Mouse (Mus musculus) limb, embryonic 13.5 days (tissue): Measurements from ENCODE around the gene Lin54. TPM values are rescaled to one million over a fixed set of nuclear protein-coding genes. Genes with fewer than 3 reads are reported as not detected.

ENCODE experiments used
- ATAC-seq: fragments of 200-750 bp; cut with Nextera tagmentation; 2 replicates; pipeline ENCODE4 v1.8.0; 2017; ENCODE audit warnings: low read depth, moderate number of reproducible peaks, moderate TSS enrichment; ENCODE audit not compliant: low FRiP score
- H3K27ac ChIP-seq: fragments of 300-500 bp; sonication (generic); 2 replicates; pipeline ENCODE4 v1.5.1; 2015; ENCODE audit warnings: inconsistent platforms, mild to moderate bottlenecking, moderate library complexity
- H3K27me3 ChIP-seq: fragments of 300-500 bp; sonication (generic); 2 replicates; pipeline ENCODE4 v1.6.1; 2015; ENCODE audit warnings: mild to moderate bottlenecking, inconsistent platforms
- H3K36me3 ChIP-seq: fragments of 300-500 bp; sonication (generic); 2 replicates; pipeline ENCODE4 v1.6.1; 2015; ENCODE audit warnings: inconsistent platforms, mild to moderate bottlenecking, moderate library complexity
- H3K4me1 ChIP-seq: fragments of 300-500 bp; sonication (generic); 2 replicates; pipeline ENCODE4 v1.6.1; 2015; ENCODE audit warnings: inconsistent platforms
- H3K4me2 ChIP-seq: fragments of 300-500 bp; sonication (generic); replicated peaks from 2 replicates; pipeline ENCODE4 v1.6.1; 2015; ENCODE audit warnings: inconsistent platforms, mild to moderate bottlenecking, moderate library complexity
- H3K4me3 ChIP-seq: fragments of 300-500 bp; sonication (generic); 2 replicates; pipeline ENCODE4 v1.5.1; 2015; ENCODE audit warnings: moderate library complexity, mild to moderate bottlenecking, inconsistent platforms
- H3K9ac ChIP-seq: fragments of 300-500 bp; sonication (generic); 2 replicates; pipeline ENCODE4 v1.6.1; 2015; ENCODE audit warnings: mild to moderate bottlenecking, inconsistent platforms
- H3K9me3 ChIP-seq: fragments of 300-500 bp; sonication (generic); 2 replicates; pipeline ENCODE4 v1.6.1; 2016; ENCODE audit warnings: inconsistent platforms
- WGBS: fragments of 180-500 bp; shearing (Covaris S2); methylation state at CpG from one replicate; pipeline ENCODE4 v1.1.7; 2015; 5-methylcytosine and 5-hydroxymethylcytosine counted together
- microRNA-seq: library from miRNA; unstranded; fragments of <30 nt; microRNA quantifications from one replicate; pipeline ENCODE4, GENCODE M21; 2016
- polyA plus RNA-seq: library from polyadenylated mRNA; unstranded; fragments of >200 nt; fragmentation: Nextera tagmentation; extraction: Ambion mirVana; gene quantifications from 2 replicates; pipeline ENCODE4 v1.2.1, GENCODE M21; 2015

The Lin54 gene
- polyA plus RNA-seq, 1 experiment from 2014 or later = 13.4 TPM

DNA sequence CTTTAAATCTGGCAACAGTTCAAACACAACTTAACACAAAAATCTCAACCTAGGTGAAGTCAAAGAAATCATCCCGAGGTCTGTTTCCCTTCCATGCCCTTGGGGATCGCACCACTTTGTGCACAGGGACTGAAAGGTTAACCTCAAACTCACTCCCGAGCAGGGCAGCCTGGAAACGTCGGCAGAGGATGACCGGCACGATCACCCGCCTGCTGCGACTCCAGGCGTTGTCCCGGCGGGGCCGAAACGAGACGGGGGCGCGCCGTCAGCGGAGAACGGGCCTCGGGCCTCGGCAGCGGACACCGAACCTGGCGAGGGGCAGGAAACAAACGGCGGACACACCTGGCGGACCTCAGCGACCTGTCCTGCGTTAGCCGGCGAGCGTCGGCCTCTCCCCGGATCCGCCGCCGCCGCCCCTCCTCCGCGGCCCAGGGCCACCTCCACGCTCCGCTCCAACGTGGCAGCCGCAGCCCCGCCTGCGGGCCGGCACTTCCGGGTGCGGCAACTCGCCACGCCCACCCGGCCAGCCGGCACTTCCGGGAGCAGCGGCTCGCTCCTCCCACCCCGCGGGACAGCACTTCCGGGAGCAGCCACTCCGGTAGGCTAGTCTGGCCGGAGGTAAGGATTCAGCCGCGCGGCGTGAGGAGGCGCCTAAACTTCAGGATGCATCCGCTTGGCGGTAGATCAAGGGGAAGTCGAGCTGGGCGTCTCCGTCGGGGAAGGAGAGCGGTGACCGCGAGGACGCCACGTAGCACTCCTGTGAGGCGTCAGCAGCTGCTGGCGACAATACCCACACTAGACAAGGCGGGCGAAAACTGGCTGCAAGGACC lies 84.5 kb downstream of the Lin54 start, which contains the start of gene Sec31a:
Gene Sec31a (minus strand): TSS at position 474 of the 830 bp plus-strand sequence.
- under 1% methylated on average over 82 of the region's 82 CpGs for WGBS
- H3K9me3 ChIP-seq = no peaks in the 10 kb centered on the region

DNA sequence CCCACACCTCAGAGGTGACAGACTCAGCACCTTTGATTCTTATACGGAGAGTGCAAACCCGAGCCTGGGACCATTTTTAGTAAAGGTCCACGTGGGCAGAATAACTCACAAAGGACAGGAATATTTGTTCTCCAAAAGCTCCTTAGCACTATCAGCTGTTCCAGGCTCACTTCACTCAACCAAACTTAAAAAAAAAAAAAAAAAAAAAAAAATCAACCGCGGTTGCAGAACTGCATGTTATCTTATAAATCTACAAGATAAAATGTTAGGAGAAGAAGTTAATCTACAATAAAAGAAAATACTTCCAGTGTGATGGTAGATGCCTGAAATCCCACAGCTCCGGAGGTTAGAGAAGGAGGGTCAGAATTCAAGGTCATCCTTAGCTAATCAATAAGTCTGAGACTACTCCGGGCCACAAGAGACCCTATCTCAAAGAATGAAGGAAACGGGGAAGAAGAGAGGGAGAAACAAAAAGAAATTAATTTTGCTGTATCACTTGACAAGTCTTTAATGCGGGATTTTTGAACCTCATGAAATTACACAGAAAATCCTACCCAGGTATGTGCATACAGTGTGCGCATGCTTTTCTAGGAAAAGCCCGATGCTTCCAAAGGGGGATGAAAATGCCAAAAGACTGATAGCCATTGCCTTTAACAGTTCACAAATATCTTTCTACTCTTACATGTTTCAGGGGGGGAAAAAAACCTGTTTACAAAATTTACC lies 85.8 kb downstream of the Lin54 start:
- peak overlapping the region; percentile 90 for H3K4me3 ChIP-seq
- peaks cover 23% of the 10 kb centered on the region for H3K4me1 ChIP-seq
- H3K9ac ChIP-seq = peak overlapping the region; percentile 91
- H3K27ac ChIP-seq = no peak overlapping the region
- no peak for ATAC-seq
- H3K27me3 ChIP-seq = no peaks in the 10 kb centered on the region
- no peaks in the 10 kb centered on the region for H3K9me3 ChIP-seq
- WGBS = 46% methylated on average over 11 of the region's 11 CpGs
- H3K4me2 ChIP-seq = peak overlapping the region; percentile 71
- peaks cover 18% of the 10 kb centered on the region for H3K36me3 ChIP-seq

More for the DNA sequence above, 84.5 kb downstream of the Lin54 start, which contains the start of gene Sec31a:
- peak within 1 kb of the TSS; percentile 91 for H3K9ac ChIP-seq
- no peaks in the 10 kb centered on the region for H3K27me3 ChIP-seq
- H3K4me3 ChIP-seq = peak within 1 kb of the TSS; percentile 90
- peaks cover 23% of the 10 kb centered on the region for H3K4me1 ChIP-seq
- peak within 1 kb of the TSS; percentile 92 for H3K27ac ChIP-seq
- peak within 1 kb of the TSS; percentile 71 for H3K4me2 ChIP-seq
- peak; percentile 97 for ATAC-seq
- peaks cover 27% of the 10 kb centered on the region for H3K36me3 ChIP-seq

GRCm38 (mm10) chr5:100412886-100413285 lies 87.6 kb downstream of the Lin54 start:
- H3K4me1 ChIP-seq = peaks cover 23% of the 10 kb centered on the region
- 84% methylated on average over 3 of the region's 3 CpGs for WGBS
- H3K4me2 ChIP-seq = peak overlapping the region; percentile 71
- H3K27ac ChIP-seq = no peak overlapping the region
- no peak overlapping the region for H3K4me3 ChIP-seq
- no peaks in the 10 kb centered on the region for H3K27me3 ChIP-seq
- no peak for ATAC-seq
- no peaks in the 10 kb centered on the region for H3K9me3 ChIP-seq
- no peak overlapping the region for H3K9ac ChIP-seq
- peaks cover 9% of the 10 kb centered on the region for H3K36me3 ChIP-seq

GRCm38 (mm10) chr5:100410281-100410680 lies 90.2 kb downstream of the Lin54 start:
- Histone ChIP-seq H3K27me3 (no peaks in the 10 kb centered on the region), H3K36me3 (peaks cover 28% of the 10 kb centered on the region), H3K4me2 (no peak overlapping the region), H3K9ac (no peak overlapping the region), H3K9me3 (no peaks in the 10 kb centered on the region), H3K4me1 (peaks cover 18% of the 10 kb centered on the region), H3K27ac (no peak overlapping the region), H3K4me3 (no peak overlapping the region)
- no peak for ATAC-seq
- 86% methylated on average over 5 of the region's 5 CpGs for WGBS

GRCm38 (mm10) chr5:100408485-100408884 lies 92.0 kb downstream of the Lin54 start:
- H3K27me3 ChIP-seq = no peaks in the 10 kb centered on the region
- H3K36me3 ChIP-seq = peaks cover 45% of the 10 kb centered on the region
- no peak overlapping the region for H3K9ac ChIP-seq
- no peak overlapping the region for H3K27ac ChIP-seq
- H3K4me3 ChIP-seq = no peak overlapping the region
- no peaks in the 10 kb centered on the region for H3K9me3 ChIP-seq
- no peak for ATAC-seq
- WGBS = 87% methylated on average over 5 of the region's 5 CpGs
- H3K4me1 ChIP-seq = peaks cover 6% of the 10 kb centered on the region
- no peak overlapping the region for H3K4me2 ChIP-seq

DNA sequence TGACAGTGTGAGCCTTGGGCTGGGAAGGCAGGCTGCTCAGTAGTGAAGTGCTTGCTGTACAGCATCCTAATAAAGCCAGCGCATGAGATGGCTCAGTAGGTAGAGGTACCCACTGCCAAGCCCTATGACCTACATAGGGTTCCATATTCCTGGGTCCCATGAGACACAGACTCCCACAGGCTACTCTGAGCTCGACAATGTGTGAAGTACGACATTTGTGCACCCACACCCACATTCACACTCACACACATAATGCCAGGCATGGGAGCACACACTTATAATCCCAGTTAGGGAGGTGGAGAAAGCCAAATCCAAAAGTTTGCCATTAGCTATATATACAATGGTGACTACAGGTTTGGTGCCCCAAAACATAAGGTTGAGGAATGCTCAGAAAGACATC lies 103.7 kb downstream of the Lin54 start:
- Histone ChIP-seq H3K9ac (no peak overlapping the region), H3K4me1 (no peaks in the 10 kb centered on the region), H3K36me3 (peaks cover 94% of the 10 kb centered on the region), H3K4me2 (no peak overlapping the region), H3K27me3 (no peaks in the 10 kb centered on the region), H3K9me3 (no peaks in the 10 kb centered on the region), H3K4me3 (no peak overlapping the region), H3K27ac (no peak overlapping the region)
- ATAC-seq = no peak
- WGBS = 99% methylated on average over 3 of the region's 3 CpGs

- Histone ChIP-seq H3K9ac (no peak overlapping the region), H3K9me3 (no peaks in the 10 kb centered on the region), H3K4me1 (no peaks in the 10 kb centered on the region), H3K4me3 (no peak overlapping the region), H3K27ac (no peak overlapping the region), H3K4me2 (no peak overlapping the region), H3K27me3 (no peaks in the 10 kb centered on the region), H3K36me3 (peaks cover 98% of the 10 kb centered on the region)
- no peak for ATAC-seq
- 86% methylated on average over 3 of the region's 3 CpGs for WGBS
These were observed 106.8 kb downstream of the Lin54 start for GRCm38 (mm10) chr5:100393681-100394080.

DNA sequence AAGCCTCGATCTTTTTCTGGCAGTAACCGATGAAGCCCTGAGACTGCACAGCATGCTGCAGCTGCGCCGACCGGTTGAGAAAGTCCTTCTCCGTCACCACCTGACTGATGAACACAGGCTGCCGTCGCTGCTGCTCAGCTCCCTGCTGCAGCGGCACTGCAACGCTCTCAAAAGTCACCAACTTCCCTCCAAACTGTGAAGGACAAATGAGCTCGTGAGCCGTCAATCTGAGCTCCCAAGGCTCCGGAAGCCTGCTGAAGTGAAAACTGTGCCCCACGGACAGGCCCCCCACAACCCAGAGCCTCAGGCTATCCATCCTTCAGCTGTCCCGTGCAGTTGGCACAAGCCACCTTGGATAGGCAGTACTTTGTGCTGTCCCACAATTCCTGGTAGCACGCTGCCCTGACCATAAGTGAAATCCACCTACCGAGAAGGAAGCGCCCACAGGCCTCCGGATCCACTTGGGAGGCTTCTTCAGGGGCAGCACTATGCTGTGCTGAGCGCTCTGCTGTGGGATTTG lies 107.9 kb downstream of the Lin54 start:
- H3K27ac ChIP-seq = no peak overlapping the region
- H3K4me3 ChIP-seq = no peak overlapping the region
- no peak overlapping the region for H3K9ac ChIP-seq
- no peaks in the 10 kb centered on the region for H3K4me1 ChIP-seq
- no peaks in the 10 kb centered on the region for H3K9me3 ChIP-seq
- no peaks in the 10 kb centered on the region for H3K27me3 ChIP-seq
- ATAC-seq = no peak
- peaks cover 95% of the 10 kb centered on the region for H3K36me3 ChIP-seq
- no peak overlapping the region for H3K4me2 ChIP-seq
- WGBS = 93% methylated on average over 20 of the region's 20 CpGs

Small RNAs within 50 kb of the gene (microRNA-seq; reads per million reads assigned to microRNA genes)
- gene Gm23222 = not detected

Other genes with a start within 250 kb of the Lin54 start
- 208 and 231 TPM in 2 replicates for gene Sec31a, start 84.4 kb downstream of the Lin54 start, polyA plus RNA-seq
- 225 and 235 TPM in 2 replicates for gene Cops4, start 17.7 kb upstream of the Lin54 start, polyA plus RNA-seq
- 4.5 and 6.0 TPM in 2 replicates for gene Plac8, start 71.6 kb upstream of the Lin54 start, polyA plus RNA-seq
- gene Coq2, start 174.5 kb upstream of the Lin54 start, polyA plus RNA-seq = 46.4 and 50.8 TPM in 2 replicates
- 3.2 and 4.0 TPM in 2 replicates for gene Hpse, start 219.1 kb upstream of the Lin54 start, polyA plus RNA-seq